Mouse (Mus musculus) neural tube, embryonic 14.5 days (tissue): ENCODE measurements around the gene Fam32a. TPM values are rescaled to one million over a fixed set of nuclear protein-coding genes. Genes with fewer than 3 reads are reported as not detected.
A peak's percentile ranks its signal among the peaks of the same experiment; 100 is the strongest.

Source experiments
- ATAC-seq: fragments of 200-750 bp; cut with Nextera tagmentation; 2 replicates; pipeline ENCODE4 v1.8.0; 2017; ENCODE audit warnings: low read depth, mild to moderate bottlenecking, moderate TSS enrichment, moderate library complexity
- H3K27ac ChIP-seq: fragments of 300-500 bp; sonication (generic); 2 replicates; pipeline ENCODE4 v1.5.1; 2014; ENCODE audit warnings: low read depth, mild to moderate bottlenecking, control low read depth, low read length, moderate library complexity, mixed read lengths
- H3K27me3 ChIP-seq: fragments of 300-500 bp; sonication (generic); 2 replicates; pipeline ENCODE4 v1.6.1; 2014; ENCODE audit warnings: low read length; ENCODE audit not compliant: control insufficient read depth, insufficient read depth
- H3K36me3 ChIP-seq: fragments of 300-500 bp; sonication (generic); 2 replicates; pipeline ENCODE4 v1.6.1; 2014; ENCODE audit warnings: low read length, mixed read lengths; ENCODE audit not compliant: control insufficient read depth, insufficient read depth
- H3K4me1 ChIP-seq: fragments of 300-500 bp; sonication (generic); 2 replicates; pipeline ENCODE4 v1.6.1; 2014; ENCODE audit warnings: low read length; ENCODE audit not compliant: control insufficient read depth, insufficient read depth
- H3K4me2 ChIP-seq: fragments of 300-500 bp; sonication (generic); 2 replicates; pipeline ENCODE4 v1.6.1; 2014; ENCODE audit warnings: mild to moderate bottlenecking, low read depth, low read length, control low read depth
- H3K4me3 ChIP-seq: fragments of 300-500 bp; sonication (generic); 2 replicates; pipeline ENCODE4 v1.5.1; 2014; ENCODE audit warnings: low read depth, low read length, control low read depth, mixed read lengths
- H3K9ac ChIP-seq: fragments of 300-500 bp; sonication (generic); replicated peaks from 2 replicates; pipeline ENCODE4 v1.6.1; 2014; ENCODE audit warnings: low read depth, mild to moderate bottlenecking, control low read depth, low read length, mixed read lengths
- H3K9me3 ChIP-seq: fragments of 300-500 bp; sonication (generic); 2 replicates; pipeline ENCODE4 v1.6.1; 2016; ENCODE audit warnings: low read length; ENCODE audit not compliant: control insufficient read depth
- WGBS: fragments of 180-500 bp; shearing (Covaris S2); extraction: QIAGEN DNeasy Blood & Tissue Kit; methylation state at CpG from one replicate; pipeline ENCODE4 v1.1.7; 2014; 5-methylcytosine and 5-hydroxymethylcytosine counted together
- polyA plus RNA-seq: library from polyadenylated mRNA; unstranded; fragments of >200 nt; fragmentation: Nextera tagmentation; extraction: Ambion mirVana; gene quantifications from 2 replicates; pipeline ENCODE4 v1.2.1, GENCODE M21; 2014

The Fam32a gene
- 60.5 and 71.7 TPM in 2 replicates for polyA plus RNA-seq

GRCm38 (mm10) chr8:72219541-72220363 lies at the start of gene Fam32a:
Gene Fam32a, plus strand, starts transcription at chr8:72219730.
- 13% methylated on average over 39 of the region's 39 CpGs for WGBS
- Histone ChIP-seq H3K9ac (peak within 1 kb of the TSS; percentile 74), H3K4me2 (peak within 1 kb of the TSS; percentile 61), H3K27ac (peak within 1 kb of the TSS; percentile 62; the same call in 1 of the 2 replicates), H3K9me3 (no peaks in the 10 kb centered on the region), H3K36me3 (peaks cover 15% of the 10 kb centered on the region), H3K4me3 (peak within 1 kb of the TSS; percentile 82), H3K4me1 (peaks cover 11% of the 10 kb centered on the region), H3K27me3 (no peaks in the 10 kb centered on the region)
- ATAC-seq, result peak; percentile 99

GRCm38 (mm10) chr8:72177346-72177925 lies 42.1 kb upstream of the Fam32a start:
- ATAC-seq, result peak; percentile 62; the same call in 1 of the 2 replicates
- Histone ChIP-seq H3K9ac (no peak overlapping the region), H3K27me3 (no peaks in the 10 kb centered on the region), H3K27ac (no peak overlapping the region), H3K9me3 (no peaks in the 10 kb centered on the region), H3K4me3 (no peak overlapping the region), H3K4me1 (no peaks in the 10 kb centered on the region), H3K36me3 (peaks cover 45% of the 10 kb centered on the region), H3K4me2 (no peak overlapping the region)
- 60% methylated on average over 5 of the region's 5 CpGs for WGBS

GRCm38 (mm10) chr8:72183554-72184202 lies 35.9 kb upstream of the Fam32a start:
- WGBS, result 72% methylated on average over 2 of the region's 2 CpGs
- no peak overlapping the region for H3K4me3 ChIP-seq
- no peak overlapping the region for H3K4me2 ChIP-seq
- no peaks in the 10 kb centered on the region for H3K27me3 ChIP-seq
- no peak overlapping the region for H3K27ac ChIP-seq
- no peak for ATAC-seq
- H3K9ac ChIP-seq, result no peak overlapping the region
- no peaks in the 10 kb centered on the region for H3K4me1 ChIP-seq
- no peaks in the 10 kb centered on the region for H3K9me3 ChIP-seq
- no peaks in the 10 kb centered on the region; the same call in 1 of the 2 replicates for H3K36me3 ChIP-seq

GRCm38 (mm10) chr8:72187793-72188331 lies 31.7 kb upstream of the Fam32a start:
- 90% methylated on average over 2 of the region's 2 CpGs for WGBS
- Histone ChIP-seq H3K4me1 (no peaks in the 10 kb centered on the region), H3K4me2 (no peak overlapping the region), H3K27ac (no peak overlapping the region), H3K27me3 (no peaks in the 10 kb centered on the region), H3K4me3 (no peak overlapping the region), H3K9me3 (no peaks in the 10 kb centered on the region), H3K9ac (no peak overlapping the region), H3K36me3 (no peaks in the 10 kb centered on the region)
- no peak for ATAC-seq

GRCm38 (mm10) chr8:72189417-72190214 lies 29.9 kb upstream of the Fam32a start, which contains the start of gene Hsh2d:
Gene Hsh2d, plus strand, starts transcription at chr8:72189638.
- no peak within 1 kb of the TSS for H3K4me3 ChIP-seq
- no peaks in the 10 kb centered on the region for H3K4me1 ChIP-seq
- no peak within 1 kb of the TSS for H3K9ac ChIP-seq
- no peaks in the 10 kb centered on the region for H3K9me3 ChIP-seq
- H3K36me3 ChIP-seq, result no peaks in the 10 kb centered on the region
- ATAC-seq, result no peak
- no peaks in the 10 kb centered on the region for H3K27me3 ChIP-seq
- H3K27ac ChIP-seq, result no peak within 1 kb of the TSS
- WGBS, result 72% methylated on average over 12 of the region's 12 CpGs
- no peak within 1 kb of the TSS for H3K4me2 ChIP-seq

- 87% methylated on average over 2 of the region's 2 CpGs for WGBS
- no peaks in the 10 kb centered on the region for H3K27me3 ChIP-seq
- no peaks in the 10 kb centered on the region for H3K36me3 ChIP-seq
- no peak overlapping the region for H3K4me2 ChIP-seq
- no peak for ATAC-seq
- no peak overlapping the region for H3K4me3 ChIP-seq
- no peak overlapping the region for H3K27ac ChIP-seq
- no peaks in the 10 kb centered on the region for H3K4me1 ChIP-seq
- no peak overlapping the region for H3K9ac ChIP-seq
- H3K9me3 ChIP-seq, result no peaks in the 10 kb centered on the region
Measured at GRCm38 (mm10) chr8:72190215-72190539, 29.4 kb upstream of the Fam32a start.

- Histone ChIP-seq H3K27ac (no peak overlapping the region), H3K4me1 (no peaks in the 10 kb centered on the region), H3K4me3 (no peak overlapping the region), H3K36me3 (no peaks in the 10 kb centered on the region), H3K9ac (no peak overlapping the region), H3K27me3 (no peaks in the 10 kb centered on the region), H3K9me3 (no peaks in the 10 kb centered on the region), H3K4me2 (no peak overlapping the region)
- ATAC-seq, result no peak
Measured at GRCm38 (mm10) chr8:72192065-72192464, 27.5 kb upstream of the Fam32a start.

GRCm38 (mm10) chr8:72197997-72198396 lies 21.5 kb upstream of the Fam32a start:
- no peak for ATAC-seq
- 61% methylated on average over 8 of the region's 8 CpGs for WGBS
- Histone ChIP-seq H3K9ac (no peak overlapping the region), H3K27ac (no peak overlapping the region), H3K4me1 (no peaks in the 10 kb centered on the region), H3K36me3 (no peaks in the 10 kb centered on the region), H3K9me3 (no peaks in the 10 kb centered on the region), H3K4me3 (no peak overlapping the region), H3K27me3 (no peaks in the 10 kb centered on the region), H3K4me2 (no peak overlapping the region)
